In genomic region chr6:147475727-147476613, GRCm38 (mm10) we compare ENCODE assay signal across 8 mouse cellular contexts. TPM values are rescaled to one million over a fixed set of nuclear protein-coding genes. Genes with fewer than 3 reads are reported as not detected.
DNase-seq lines count a peak whose midpoint lies in the region; ATAC-seq lines count a peak whose summit lies in the region.

Gene Ccdc91, plus strand, starts transcription at chr6:147475828.

- H3K4me1 ChIP-seq in hindbrain, embryonic 12.5 days = peaks cover 5% of the 10 kb centered on the region

- H3K27me3 ChIP-seq in hindbrain, embryonic 12.5 days = no peaks in the 10 kb centered on the region

- H3K36me3 ChIP-seq in hindbrain, embryonic 12.5 days = no peaks in the 10 kb centered on the region

- WGBS in hindbrain, embryonic 12.5 days = under 1% methylated on average over 78 of the region's 78 CpGs

- ATAC-seq in hindbrain, embryonic 12.5 days (ENCODE audit: low FRiP score) = peak; percentile 97

- H3K9ac ChIP-seq in hindbrain, embryonic 12.5 days = peak within 1 kb of the TSS; percentile 82

- peak; percentile 97 for DNase-seq in NIH3T3 (ENCODE audit: low read depth)
- peak; percentile 95 for DNase-seq in cerebellum, postnatal 10 days
- peak; percentile 81 to 86 for DNase-seq in frontal cortex, postnatal 10 days (ENCODE audit: low spot score in 2 of 2)
- peak; percentile 88 to 90 for DNase-seq in layer of hippocampus, postnatal 14 days (ENCODE audit: low spot score in 2 of 2)
- DNase-seq in lung, postnatal 14 days = peak; percentile 93
- peak; percentile 81 for DNase-seq in retina, adult 2 months (ENCODE audit: low read depth, low spot score)
- DNase-seq in thymus, postnatal 36 days = peak; percentile 80 to 83

- H3K9me3 ChIP-seq in hindbrain, embryonic 12.5 days (replicated peaks) = no peaks in the 10 kb centered on the region

- H3K4me2 ChIP-seq in hindbrain, embryonic 12.5 days (replicated peaks) = peak within 1 kb of the TSS; percentile 86

- H3K27ac ChIP-seq in hindbrain, embryonic 12.5 days = peak within 1 kb of the TSS; percentile 85

- peak within 1 kb of the TSS; percentile 84 for H3K4me3 ChIP-seq in hindbrain, embryonic 12.5 days

RNA-seq across cellular contexts. Expression of gene Ccdc91, which starts in this region (rescaled TPM):
- 37.1 and 37.3 TPM in 2 replicates for polyA plus RNA-seq in hindbrain, embryonic 12.5 days (2016; fragmentation: Nextera tagmentation; extraction: Ambion mirVana)
- 10 to 100 TPM; 24.3 to 24.5 TPM for total RNA-seq in layer of hippocampus, postnatal 14 days (2021)

Comparison
In these comparisons a context has a peak if more than half of its experiments do, and no peak if none do; other contexts are left out.
1. Peak in every context shown above with its lines: DNase-seq, ATAC-seq, H3K4me3 ChIP-seq and H3K27ac ChIP-seq.